Mouse (Mus musculus) MEL (cell line): ENCODE results near the gene Llgl2. TPM values are rescaled to one million over a fixed set of nuclear protein-coding genes. Genes with fewer than 3 reads are reported as not detected.

Experiments
- DNase-seq: peaks from one replicate; pipeline ENCODE4 v3.0.0; 2011; ENCODE audit warnings: low read depth, low spot score
- H3K27ac ChIP-seq: 2 replicates; pipeline ENCODE4 v1.5.1; 2012; ENCODE audit warnings: low read depth, mild to moderate bottlenecking, control low read depth, low read length, moderate library complexity; ENCODE audit not compliant: control insufficient read depth
- H3K27me3 ChIP-seq, 2 experiments: fragments of 150-350 bp in 1 of 2; sonication (generic) in 1 of 2; 2 replicates each; pipeline ENCODE4 v1.6.1; 2012; ENCODE audit warnings: low read length in 2 of 2, mild to moderate bottlenecking in 2 of 2, improper control_type of control experiment in 1 of 2, moderate library complexity in 1 of 2; ENCODE audit not compliant: insufficient read depth in 2 of 2, control insufficient read depth in 1 of 2
- H3K36me3 ChIP-seq, 2 experiments: 2 replicates each; pipeline ENCODE4 v1.6.1; 2012 to 2014; ENCODE audit warnings: low read length in 2 of 2, improper control_type of control experiment in 1 of 2, inconsistent platforms in 1 of 2, mild to moderate bottlenecking in 1 of 2; ENCODE audit not compliant: insufficient read depth in 2 of 2, control insufficient read depth in 1 of 2
- H3K4me1 ChIP-seq, 2 experiments: fragments of 150-350 bp in 1 of 2; sonication (generic) in 1 of 2; 2 replicates each; pipeline ENCODE4 v1.6.1; 2012; ENCODE audit warnings: low read length in 2 of 2, improper control_type of control experiment in 1 of 2, mild to moderate bottlenecking in 1 of 2; ENCODE audit not compliant: insufficient read depth in 2 of 2, control insufficient read depth in 1 of 2
- H3K4me3 ChIP-seq, 2 experiments: fragments of 150-350 bp in 1 of 2; sonication (generic) in 1 of 2; 2 replicates each; pipeline ENCODE4 v1.5.1; 2012; ENCODE audit warnings: low read depth in 2 of 2, low read length in 2 of 2, mild to moderate bottlenecking in 2 of 2, moderate library complexity in 2 of 2, control low read depth in 1 of 2, improper control_type of control experiment in 1 of 2; ENCODE audit not compliant: control insufficient read depth in 1 of 2, insufficient read depth in 1 of 2
- H3K79me2 ChIP-seq: 2 replicates; pipeline ENCODE4 v1.6.1; 2012; ENCODE audit warnings: mild to moderate bottlenecking, low read length, moderate library complexity; ENCODE audit not compliant: control insufficient read depth, poor library complexity, insufficient read depth
- H3K9ac ChIP-seq: 2 replicates; pipeline ENCODE4 v1.6.1; 2012; ENCODE audit warnings: low read depth, mild to moderate bottlenecking, control low read depth, low read length, moderate library complexity; ENCODE audit not compliant: control insufficient read depth, poor library complexity, severe bottlenecking
- H3K9me3 ChIP-seq: fragments of 150-350 bp; sonication (generic); replicated peaks from 2 replicates; pipeline ENCODE4 v1.6.1; 2012; ENCODE audit warnings: mild to moderate bottlenecking, low read length, improper control_type of control experiment, moderate library complexity; ENCODE audit not compliant: insufficient read depth
- CTCF ChIP-seq, 3 experiments: IDR thresholded peaks in 2 of 3; conservative IDR thresholded peaks in 1 of 3; 2 replicates each; pipeline ENCODE4 v1.5.1; 2011 to 2012; ENCODE audit warnings: low read length in 3 of 3, low read depth in 2 of 3, mild to moderate bottlenecking in 2 of 3, improper control_type of control experiment in 1 of 3, inconsistent platforms in 1 of 3, mixed read lengths in 1 of 3, moderate library complexity in 1 of 3; ENCODE audit not compliant: control insufficient read depth in 1 of 3, insufficient read depth in 1 of 3, poor library complexity in 1 of 3, severe bottlenecking in 1 of 3
- E2F4 ChIP-seq: IDR thresholded peaks from 2 replicates; pipeline ENCODE4 v1.6.1; 2011; ENCODE audit warnings: low read depth, low read length, improper control_type of control experiment, borderline replicate concordance
- ELF1 ChIP-seq: IDR thresholded peaks from 2 replicates; pipeline ENCODE4 v1.6.1; 2014; ENCODE audit warnings: low read depth, mild to moderate bottlenecking, inconsistent platforms, low read length, improper control_type of control experiment, moderate library complexity
- ETS1 ChIP-seq: IDR thresholded peaks from 2 replicates; pipeline ENCODE4 v1.6.1; 2012; ENCODE audit warnings: low read depth, mild to moderate bottlenecking, inconsistent platforms, low read length, improper control_type of control experiment, moderate library complexity
- GABPA ChIP-seq: IDR thresholded peaks from 2 replicates; pipeline ENCODE4 v1.6.1; 2012; ENCODE audit warnings: low read depth, mild to moderate bottlenecking, inconsistent platforms, low read length, improper control_type of control experiment, moderate library complexity
- HCFC1 ChIP-seq: IDR thresholded peaks from 2 replicates; pipeline ENCODE4 v1.6.1; 2012; ENCODE audit warnings: low read depth, mild to moderate bottlenecking, inconsistent platforms, low read length, improper control_type of control experiment, moderate library complexity
- MAZ ChIP-seq: IDR thresholded peaks from 2 replicates; pipeline ENCODE4 v1.6.1; 2012; ENCODE audit warnings: low read depth, mild to moderate bottlenecking, inconsistent platforms, low read length, improper control_type of control experiment
- MXI1 ChIP-seq: IDR thresholded peaks from 2 replicates; pipeline ENCODE4 v1.6.1; 2011; ENCODE audit warnings: mild to moderate bottlenecking, low read depth, low read length, improper control_type of control experiment
- MYC ChIP-seq: IDR thresholded peaks from 2 replicates; pipeline ENCODE4 v1.6.1; 2011; ENCODE audit warnings: low read depth, mild to moderate bottlenecking, low read length, improper control_type of control experiment, moderate library complexity
- POLR2AphosphoS5 ChIP-seq: IDR thresholded peaks from 2 replicates; pipeline ENCODE4 v1.6.1; 2012; ENCODE audit warnings: low read depth, borderline replicate concordance, mild to moderate bottlenecking, inconsistent platforms, low read length, moderate library complexity, mixed read lengths
- RAD21 ChIP-seq: IDR thresholded peaks from 2 replicates; pipeline ENCODE4 v1.6.1; 2011; ENCODE audit warnings: mild to moderate bottlenecking, low read depth, low read length, improper control_type of control experiment
- SIN3A ChIP-seq: IDR thresholded peaks from 2 replicates; pipeline ENCODE4 v1.6.1; 2012; ENCODE audit warnings: low read length, improper control_type of control experiment, inconsistent platforms
- TAL1 ChIP-seq: IDR thresholded peaks from 2 replicates; pipeline ENCODE4 v1.6.1; 2012; ENCODE audit warnings: mild to moderate bottlenecking, inconsistent platforms, low read length, moderate library complexity, mixed read lengths
- TBP ChIP-seq: IDR thresholded peaks from 2 replicates; pipeline ENCODE4 v1.8.0; 2011; ENCODE audit warnings: low read depth, low read length, improper control_type of control experiment
- TCF12 ChIP-seq: IDR thresholded peaks from 2 replicates; pipeline ENCODE4 v1.6.1; 2014; ENCODE audit warnings: low read depth, mild to moderate bottlenecking, inconsistent platforms, low read length, improper control_type of control experiment, moderate library complexity
- USF2 ChIP-seq, 2 experiments: IDR thresholded peaks; 2 replicates each; pipeline ENCODE4 v1.6.1; 2011 to 2012; ENCODE audit warnings: improper control_type of control experiment in 2 of 2, low read length in 2 of 2, borderline replicate concordance in 1 of 2, inconsistent platforms in 1 of 2, low read depth in 1 of 2, mild to moderate bottlenecking in 1 of 2; ENCODE audit not compliant: insufficient read depth in 1 of 2
- ZC3H11A ChIP-seq: IDR thresholded peaks from 2 replicates; pipeline ENCODE4 v1.6.1; 2012; ENCODE audit warnings: low read depth, mild to moderate bottlenecking, inconsistent platforms, low read length, improper control_type of control experiment
- polyA plus RNA-seq, 2 experiments: library from polyadenylated mRNA; stranded (reverse) in 1 of 2; unstranded in 1 of 2; fragments of >175 nt in 1 of 2; fragments of >200 nt in 1 of 2; gene quantifications; 2 replicates each; pipeline versions ENCODE4 v1.2.1 to v1.2.4; 2012; ENCODE audit warnings: low replicate concordance in 2 of 2, low read depth in 1 of 2; ENCODE audit not compliant: insufficient read length in 2 of 2, insufficient read depth in 1 of 2, missing spikeins in 1 of 2
- total RNA-seq: library from RNA; depleted of rRNA; stranded (reverse); fragments of 300-350 nt; gene quantifications from 2 replicates; pipeline ENCODE4 v1.2.3, GENCODE M21; 2012

Gene Llgl2
- total and polyA plus RNA-seq, 3 experiments: 15.9 to 22.6 TPM; not detected in 1

DNA sequence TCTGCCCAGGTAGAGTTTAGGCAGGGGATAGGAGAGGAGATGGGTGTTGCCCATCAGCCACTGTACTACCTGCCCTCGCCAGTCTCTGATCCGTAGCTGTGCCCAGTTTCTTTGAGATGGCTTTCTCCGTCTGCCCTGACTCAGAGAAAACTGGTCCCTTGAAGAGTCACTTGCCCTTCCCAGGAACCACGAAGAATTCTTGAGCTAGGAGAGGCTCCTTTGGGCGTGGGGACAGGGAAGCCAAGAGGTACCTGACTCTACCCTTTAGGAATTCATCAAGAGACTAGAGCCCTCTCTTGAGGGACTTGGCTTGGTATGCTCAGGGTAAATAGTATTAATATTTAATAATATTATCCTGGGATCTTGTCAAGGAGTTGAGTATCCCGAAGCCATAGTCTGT is 3.8 kb downstream of the Llgl2 start:
- no peak overlapping the region for H3K27ac ChIP-seq
- no peak overlapping the region for H3K4me3 ChIP-seq
- no peak overlapping the region for H3K9ac ChIP-seq
- no peak for DNase-seq
- H3K79me2 ChIP-seq: peaks cover 9% of the 10 kb centered on the region
- H3K4me1 ChIP-seq: peaks cover 6 to 27% of the 10 kb centered on the region in 2 experiments
- no peaks in the 10 kb centered on the region for H3K9me3 ChIP-seq
- no peaks in the 10 kb centered on the region for H3K27me3 ChIP-seq
- H3K36me3 ChIP-seq: peaks cover 0 to 13% of the 10 kb centered on the region in 2 experiments; a peak in 2 of 4 replicates
- TF ChIP-seq TCF12 (no peak), MYC (no peak), MAZ (no peak), TAL1 (no peak), E2F4 (no peak), POLR2AphosphoS5 (no peak), ELF1 (no peak), HCFC1 (no peak), RAD21 (no peak), GABPA (no peak), ETS1 (no peak)
- TF ChIP-seq, all 39 proteins: peak for 0

DNA sequence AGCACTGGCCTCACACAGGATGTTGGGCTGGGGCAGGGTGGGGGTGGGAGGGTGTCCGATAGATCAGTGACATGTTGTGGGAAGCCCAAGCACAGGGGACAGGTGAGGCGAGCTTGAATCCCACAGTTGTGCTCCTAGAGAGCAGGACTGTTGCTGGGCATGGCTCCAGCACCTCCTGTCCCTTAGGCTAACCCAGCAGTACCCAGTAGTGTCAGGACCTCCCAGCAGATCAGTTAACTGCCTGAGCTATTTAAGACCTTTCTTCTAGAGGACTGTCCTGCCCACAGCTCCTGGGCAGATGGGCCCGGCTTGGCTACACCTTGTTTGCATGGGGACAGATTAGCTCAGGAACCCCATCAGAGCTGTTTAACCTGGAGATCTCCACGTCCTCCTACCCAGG is 5.2 kb downstream of the Llgl2 start:
- peaks cover 0 to 20% of the 10 kb centered on the region in 2 experiments; a peak in 2 of 4 replicates for H3K36me3 ChIP-seq
- no peaks in the 10 kb centered on the region for H3K9me3 ChIP-seq
- peaks cover 7% of the 10 kb centered on the region for H3K79me2 ChIP-seq
- TF ChIP-seq ZC3H11A: no peak
- no peak for TF ChIP-seq USF2 (IDR thresholded peaks at IDR 0.05; ENCODE audit: borderline replicate concordance in 1 of 2, insufficient read depth in 1 of 2, low read depth in 1 of 2, low read length in 2 of 2)
- TF ChIP-seq MXI1: no peak
- no peak for TF ChIP-seq SIN3A
- no peak for TF ChIP-seq TBP
- no peak for TF ChIP-seq CTCF (IDR thresholded peaks at IDR 0.05 in 2 of 3, conservative IDR thresholded peaks at IDR 0.05 in 1 of 3; ENCODE audit: control insufficient read depth in 1 of 3, insufficient read depth in 1 of 3, low read depth in 2 of 3, low read length in 3 of 3, poor library complexity in 1 of 3, severe bottlenecking in 1 of 3)
- H3K27ac ChIP-seq: no peak overlapping the region
- no peak for DNase-seq
- H3K4me1 ChIP-seq: peaks cover 11 to 33% of the 10 kb centered on the region in 2 experiments
- no peak overlapping the region for H3K4me3 ChIP-seq
- H3K27me3 ChIP-seq: no peaks in the 10 kb centered on the region
- H3K9ac ChIP-seq: no peak overlapping the region
